Mouse (Mus musculus): ENCODE data around the gene Ppm1l. TPM values are rescaled to one million over a fixed set of nuclear protein-coding genes. Genes with fewer than 3 reads are reported as not detected.

The Ppm1l gene
- polyA plus RNA-seq, 1 experiment from 2014 or later: 24.4 TPM

DNA sequence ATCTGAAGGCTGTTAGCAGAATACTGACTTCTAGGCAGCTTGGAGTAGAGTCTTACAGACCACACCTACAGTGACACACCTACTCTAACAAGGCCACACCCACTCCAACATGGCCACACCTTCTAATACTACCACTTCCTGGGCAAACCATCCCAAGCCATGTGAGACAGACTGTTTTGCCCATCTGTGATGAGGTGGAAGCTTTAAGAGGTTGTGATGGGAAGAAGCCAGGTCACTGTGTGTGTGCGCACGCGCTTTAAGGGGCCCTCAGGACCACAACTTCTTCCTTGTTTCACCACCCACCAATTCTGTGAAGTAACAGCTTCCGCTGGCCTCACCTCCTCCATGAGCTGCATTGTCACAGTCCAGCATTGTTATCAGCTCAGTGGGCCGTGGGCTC, 112.7 kb downstream of the Ppm1l start:
- no peaks in the 10 kb centered on the region for H3K9me3 ChIP-seq (ENCODE audit: control insufficient read depth, low read length)
- no peak overlapping the region for H3K27ac ChIP-seq (ENCODE audit: low read length)
- H3K4me2 ChIP-seq (ENCODE audit: low read length): no peak overlapping the region
- H3K27me3 ChIP-seq (replicated peaks; ENCODE audit: control insufficient read depth, insufficient read depth, low read length): no peaks in the 10 kb centered on the region
- peaks cover 9% of the 10 kb centered on the region for H3K4me1 ChIP-seq (replicated peaks; ENCODE audit: control insufficient read depth, insufficient read depth, low read length)
- 86% methylated on average over 5 of the region's 5 CpGs for WGBS
- no peak for ATAC-seq
- H3K36me3 ChIP-seq (ENCODE audit: control insufficient read depth, insufficient read depth): no peaks in the 10 kb centered on the region
- H3K4me3 ChIP-seq (replicated peaks; ENCODE audit: low read length): no peak overlapping the region
- H3K9ac ChIP-seq (replicated peaks; ENCODE audit: low read depth, low read length): no peak overlapping the region

DNA sequence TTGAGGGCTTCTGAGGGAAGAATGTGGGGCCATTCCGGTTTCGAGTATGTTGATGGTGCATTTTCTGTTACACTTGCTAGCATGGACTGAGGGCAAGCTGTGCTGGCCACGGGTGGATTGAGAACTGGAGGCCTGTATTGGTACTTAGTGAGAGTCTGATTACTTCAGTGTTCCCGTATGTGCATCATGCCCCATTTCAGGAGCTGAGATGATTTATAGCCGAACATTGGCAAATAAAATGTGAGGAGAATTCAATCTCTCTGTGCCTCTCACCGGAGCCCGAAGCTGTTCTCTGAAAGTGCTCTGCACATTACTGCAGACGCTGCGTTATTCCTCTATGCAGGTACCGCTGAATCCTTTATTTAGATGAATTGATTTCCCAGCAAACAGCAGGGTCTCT, 116.9 kb downstream of the Ppm1l start:
- no peak overlapping the region for H3K4me2 ChIP-seq (ENCODE audit: low read length)
- H3K27me3 ChIP-seq (replicated peaks; ENCODE audit: control insufficient read depth, insufficient read depth, low read length): no peaks in the 10 kb centered on the region
- ATAC-seq: no peak
- no peak overlapping the region for H3K4me3 ChIP-seq (replicated peaks; ENCODE audit: low read length)
- WGBS: 88% methylated on average over 10 of the region's 10 CpGs
- peaks cover 5% of the 10 kb centered on the region for H3K4me1 ChIP-seq (replicated peaks; ENCODE audit: control insufficient read depth, insufficient read depth, low read length)
- no peak overlapping the region for H3K9ac ChIP-seq (replicated peaks; ENCODE audit: low read depth, low read length)
- H3K9me3 ChIP-seq (ENCODE audit: control insufficient read depth, low read length): no peaks in the 10 kb centered on the region
- no peak overlapping the region for H3K27ac ChIP-seq (ENCODE audit: low read length)
- no peaks in the 10 kb centered on the region for H3K36me3 ChIP-seq (ENCODE audit: control insufficient read depth, insufficient read depth)

DNA sequence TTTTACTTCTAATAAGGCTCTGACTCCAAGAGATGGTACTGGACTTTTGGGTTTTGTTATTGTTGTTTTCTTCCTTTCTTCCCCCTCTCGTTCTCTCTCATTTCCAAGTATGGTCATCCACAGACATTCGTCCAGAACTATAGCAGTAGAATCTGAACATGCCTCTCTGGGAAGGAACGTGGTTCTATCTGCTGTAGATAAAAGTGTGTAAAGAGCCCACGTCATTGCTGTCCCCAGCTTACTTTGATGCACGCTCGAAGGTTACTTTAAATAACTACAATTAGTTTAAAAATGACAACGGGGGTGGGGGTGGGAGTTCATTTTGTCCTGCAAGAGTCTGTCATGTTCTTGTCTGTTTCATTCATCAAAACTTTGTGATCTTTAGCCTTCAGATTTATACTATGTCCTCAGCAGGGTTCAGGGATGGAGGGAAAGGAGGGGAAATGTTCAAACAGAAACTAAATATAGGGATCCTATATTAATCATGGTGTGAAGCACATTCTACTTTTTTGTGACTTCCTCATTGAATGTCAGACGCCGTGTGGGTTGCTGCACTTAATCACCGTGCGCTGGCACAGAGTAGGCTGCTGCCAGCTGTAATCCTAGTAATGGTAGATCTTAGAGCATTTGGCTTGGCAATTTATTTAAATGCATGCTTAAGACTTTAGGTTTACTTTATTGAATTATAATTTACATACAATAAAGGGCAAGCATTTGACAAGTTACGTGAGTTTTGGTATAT, 122.3 kb downstream of the Ppm1l start:
- WGBS: 67% methylated on average over 12 of the region's 12 CpGs
- no peaks in the 10 kb centered on the region for H3K36me3 ChIP-seq (ENCODE audit: control insufficient read depth, insufficient read depth)
- H3K4me3 ChIP-seq (replicated peaks; ENCODE audit: low read length): no peak overlapping the region
- H3K9ac ChIP-seq (replicated peaks; ENCODE audit: low read depth, low read length): no peak overlapping the region
- no peaks in the 10 kb centered on the region for H3K27me3 ChIP-seq (replicated peaks; ENCODE audit: control insufficient read depth, insufficient read depth, low read length)
- H3K27ac ChIP-seq (ENCODE audit: low read length): no peak overlapping the region
- H3K4me2 ChIP-seq (ENCODE audit: low read length): no peak overlapping the region
- no peaks in the 10 kb centered on the region for H3K9me3 ChIP-seq (ENCODE audit: control insufficient read depth, low read length)
- H3K4me1 ChIP-seq (replicated peaks; ENCODE audit: control insufficient read depth, insufficient read depth, low read length): peaks cover 7% of the 10 kb centered on the region
- no peak for ATAC-seq

DNA sequence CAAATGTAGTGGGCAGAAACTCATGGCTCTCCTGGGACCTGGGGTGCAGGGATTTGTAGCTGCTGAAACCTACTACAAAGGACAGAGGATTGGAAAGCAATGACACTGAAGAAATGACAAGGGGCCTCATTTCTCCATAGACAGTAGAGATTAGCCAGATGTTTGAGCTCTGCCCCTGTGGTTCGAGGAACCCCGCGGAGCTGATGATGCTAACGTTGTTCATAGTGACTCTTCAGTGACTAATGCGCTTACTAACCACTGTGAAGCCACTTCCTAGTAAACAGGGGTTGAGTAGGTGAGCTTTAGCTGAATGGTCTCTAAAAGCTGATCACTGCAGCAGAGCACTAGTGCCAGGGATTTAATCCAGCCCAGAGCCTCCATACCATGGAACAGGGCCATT, 124.1 kb downstream of the Ppm1l start:
- no peak overlapping the region for H3K27ac ChIP-seq (ENCODE audit: low read length)
- H3K9me3 ChIP-seq (ENCODE audit: control insufficient read depth, low read length): no peaks in the 10 kb centered on the region
- no peak for ATAC-seq
- peaks cover 2% of the 10 kb centered on the region; the same call in 1 of the 2 replicates for H3K4me1 ChIP-seq (replicated peaks; ENCODE audit: control insufficient read depth, insufficient read depth, low read length)
- no peaks in the 10 kb centered on the region for H3K27me3 ChIP-seq (replicated peaks; ENCODE audit: control insufficient read depth, insufficient read depth, low read length)
- no peaks in the 10 kb centered on the region for H3K36me3 ChIP-seq (ENCODE audit: control insufficient read depth, insufficient read depth)
- no peak overlapping the region for H3K9ac ChIP-seq (replicated peaks; ENCODE audit: low read depth, low read length)
- no peak overlapping the region for H3K4me2 ChIP-seq (ENCODE audit: low read length)
- H3K4me3 ChIP-seq (replicated peaks; ENCODE audit: low read length): no peak overlapping the region
- 50% methylated on average over 5 of the region's 5 CpGs for WGBS

DNA sequence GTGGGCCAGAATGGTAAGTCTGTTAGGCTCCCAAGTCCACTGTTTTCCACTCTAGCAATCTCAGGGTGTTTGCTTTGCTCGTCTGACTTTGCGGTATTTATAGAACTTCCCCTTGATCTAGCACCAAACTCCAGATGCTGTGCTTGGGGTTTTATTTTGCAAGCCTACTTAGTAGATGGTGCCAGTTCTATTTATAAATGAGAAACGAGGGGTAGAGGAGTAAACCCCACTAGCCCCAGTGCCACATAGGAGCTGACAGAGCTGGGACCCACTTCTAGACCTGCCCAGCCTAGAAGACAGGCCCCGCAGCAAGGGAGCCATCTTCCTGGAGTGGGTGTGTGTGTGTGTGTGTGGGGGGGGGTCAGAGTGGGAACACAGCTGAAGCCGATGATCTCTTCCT, 130.3 kb downstream of the Ppm1l start:
- Histone ChIP-seq H3K4me3 (replicated peaks; ENCODE audit: low read length) (no peak overlapping the region), H3K27me3 (replicated peaks; ENCODE audit: control insufficient read depth, insufficient read depth, low read length) (no peaks in the 10 kb centered on the region), H3K27ac (ENCODE audit: low read length) (no peak overlapping the region), H3K4me1 (replicated peaks; ENCODE audit: control insufficient read depth, insufficient read depth, low read length) (0 out of 2 replicates have a peak, but pooled peaks cover 3% of the 10 kb centered on the region), H3K36me3 (ENCODE audit: control insufficient read depth, insufficient read depth) (no peaks in the 10 kb centered on the region), H3K9ac (replicated peaks; ENCODE audit: low read depth, low read length) (no peak overlapping the region), H3K9me3 (ENCODE audit: control insufficient read depth, low read length) (no peaks in the 10 kb centered on the region), H3K4me2 (ENCODE audit: low read length) (no peak overlapping the region)
- no peak for ATAC-seq
- WGBS: 84% methylated on average over 5 of the region's 5 CpGs

DNA sequence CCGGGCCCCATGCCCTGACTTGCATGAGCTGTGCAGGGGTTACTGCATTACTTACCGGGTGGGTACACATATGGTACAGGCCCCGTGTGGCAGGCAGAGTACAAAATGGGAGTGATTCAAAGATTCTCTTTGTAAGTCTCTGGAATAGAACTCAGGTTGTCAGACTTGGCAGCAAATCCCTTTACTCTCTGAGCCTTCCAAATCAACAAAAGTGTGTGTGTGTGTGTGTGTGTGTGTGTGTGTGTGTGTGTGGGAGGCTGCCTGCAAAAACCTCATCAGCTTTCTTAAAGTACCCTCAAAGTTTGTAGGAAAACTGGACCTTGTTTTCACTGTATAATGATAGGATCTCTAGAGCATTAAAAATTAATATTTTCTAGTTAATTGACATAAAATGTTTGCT, 132.4 kb downstream of the Ppm1l start:
- WGBS: 36% methylated on average over 3 of the region's 3 CpGs
- Histone ChIP-seq H3K9ac (replicated peaks; ENCODE audit: low read depth, low read length) (no peak overlapping the region), H3K27ac (ENCODE audit: low read length) (no peak overlapping the region), H3K9me3 (ENCODE audit: control insufficient read depth, low read length) (no peaks in the 10 kb centered on the region), H3K36me3 (ENCODE audit: control insufficient read depth, insufficient read depth) (no peaks in the 10 kb centered on the region), H3K4me2 (ENCODE audit: low read length) (no peak overlapping the region), H3K4me3 (replicated peaks; ENCODE audit: low read length) (no peak overlapping the region), H3K27me3 (replicated peaks; ENCODE audit: control insufficient read depth, insufficient read depth, low read length) (no peaks in the 10 kb centered on the region), H3K4me1 (replicated peaks; ENCODE audit: control insufficient read depth, insufficient read depth, low read length) (0 out of 2 replicates have a peak, but pooled peaks cover 3% of the 10 kb centered on the region)
- ATAC-seq: no peak

DNA sequence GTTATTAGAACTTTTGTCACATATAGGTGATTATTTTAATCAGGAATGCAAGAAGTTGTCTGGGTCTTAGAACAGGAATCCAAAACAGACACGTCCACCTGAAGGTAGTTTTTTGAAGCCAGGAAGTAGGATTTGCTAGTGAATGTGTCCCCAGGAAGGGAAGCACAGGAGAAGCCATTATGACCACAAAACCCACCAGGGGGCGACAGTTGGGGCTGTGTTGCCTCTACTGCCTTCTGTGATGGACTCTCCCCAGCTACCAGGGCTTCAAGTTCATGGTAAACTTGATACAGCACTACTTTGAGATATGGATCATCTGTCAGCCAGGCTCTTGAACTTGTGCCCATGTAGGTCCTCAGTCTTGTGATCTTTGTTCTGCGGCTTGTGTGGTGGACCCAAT, 137.7 kb downstream of the Ppm1l start:
- no peaks in the 10 kb centered on the region for H3K4me1 ChIP-seq (replicated peaks; ENCODE audit: control insufficient read depth, insufficient read depth, low read length)
- WGBS: 86% methylated on average over 3 of the region's 3 CpGs

DNA sequence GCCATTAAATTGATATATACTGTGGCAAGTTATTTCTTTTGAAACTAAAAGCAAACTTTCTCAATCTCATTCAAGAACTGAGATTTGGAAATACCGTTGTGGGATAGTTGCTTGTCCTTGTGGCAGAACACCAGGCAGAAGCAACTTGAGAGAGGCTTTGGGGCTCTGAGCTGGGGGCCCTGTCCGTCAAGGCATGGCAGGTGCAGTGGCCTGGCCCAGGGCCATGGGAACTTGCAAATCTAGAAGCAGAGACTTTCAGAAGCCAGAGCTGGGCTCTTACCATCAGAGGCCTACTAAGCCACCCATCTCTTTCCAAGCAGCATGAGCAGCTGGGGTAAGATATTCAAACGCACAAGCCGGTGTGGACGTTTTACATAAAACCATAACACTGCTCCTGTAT, 139.4 kb downstream of the Ppm1l start:
- Histone ChIP-seq H3K36me3 (ENCODE audit: control insufficient read depth, insufficient read depth) (no peaks in the 10 kb centered on the region), H3K27ac (ENCODE audit: low read length) (no peak overlapping the region), H3K4me1 (replicated peaks; ENCODE audit: control insufficient read depth, insufficient read depth, low read length) (no peaks in the 10 kb centered on the region), H3K27me3 (replicated peaks; ENCODE audit: control insufficient read depth, insufficient read depth, low read length) (no peaks in the 10 kb centered on the region), H3K9ac (replicated peaks; ENCODE audit: low read depth, low read length) (no peak overlapping the region), H3K4me3 (replicated peaks; ENCODE audit: low read length) (no peak overlapping the region), H3K9me3 (ENCODE audit: control insufficient read depth, low read length) (no peaks in the 10 kb centered on the region), H3K4me2 (ENCODE audit: low read length) (no peak overlapping the region)
- no peak for ATAC-seq
- WGBS: 78% methylated on average over 5 of the region's 5 CpGs

More for the DNA sequence above, 137.7 kb downstream of the Ppm1l start:
- H3K27ac ChIP-seq (ENCODE audit: low read length): no peak overlapping the region
- H3K9me3 ChIP-seq (ENCODE audit: control insufficient read depth, low read length): no peaks in the 10 kb centered on the region
- no peak overlapping the region for H3K4me3 ChIP-seq (replicated peaks; ENCODE audit: low read length)
- no peak overlapping the region for H3K9ac ChIP-seq (replicated peaks; ENCODE audit: low read depth, low read length)
- ATAC-seq: no peak
- no peaks in the 10 kb centered on the region for H3K36me3 ChIP-seq (ENCODE audit: control insufficient read depth, insufficient read depth)
- no peaks in the 10 kb centered on the region for H3K27me3 ChIP-seq (replicated peaks; ENCODE audit: control insufficient read depth, insufficient read depth, low read length)
- H3K4me2 ChIP-seq (ENCODE audit: low read length): no peak overlapping the region

DNA sequence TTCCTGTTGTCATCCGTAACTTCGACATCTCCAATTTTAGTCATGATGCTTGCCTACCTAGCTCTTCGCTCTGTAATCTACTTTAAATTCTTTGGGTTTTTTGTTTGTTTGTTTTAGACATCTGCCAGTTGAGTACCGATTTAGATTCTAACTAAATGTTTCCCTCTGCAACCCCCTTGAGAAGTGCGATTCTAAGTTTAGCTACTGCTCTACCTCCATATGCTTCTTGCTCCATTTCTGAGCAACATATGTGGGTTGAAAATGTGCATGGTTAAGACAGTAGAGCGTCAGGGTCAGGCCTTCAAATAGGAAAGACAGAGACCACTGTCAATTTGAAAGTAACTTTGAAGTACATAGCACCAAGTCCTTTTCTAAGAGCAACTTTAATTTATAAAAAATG, 142.1 kb downstream of the Ppm1l start:
- 82% methylated on average over 6 of the region's 6 CpGs for WGBS
- Histone ChIP-seq H3K4me3 (replicated peaks; ENCODE audit: low read length) (no peak overlapping the region), H3K27ac (ENCODE audit: low read length) (no peak overlapping the region), H3K4me1 (replicated peaks; ENCODE audit: control insufficient read depth, insufficient read depth, low read length) (no peaks in the 10 kb centered on the region), H3K4me2 (ENCODE audit: low read length) (no peak overlapping the region), H3K36me3 (ENCODE audit: control insufficient read depth, insufficient read depth) (no peaks in the 10 kb centered on the region), H3K27me3 (replicated peaks; ENCODE audit: control insufficient read depth, insufficient read depth, low read length) (no peaks in the 10 kb centered on the region), H3K9ac (replicated peaks; ENCODE audit: low read depth, low read length) (no peak overlapping the region), H3K9me3 (ENCODE audit: control insufficient read depth, low read length) (no peaks in the 10 kb centered on the region)
- ATAC-seq: no peak

DNA sequence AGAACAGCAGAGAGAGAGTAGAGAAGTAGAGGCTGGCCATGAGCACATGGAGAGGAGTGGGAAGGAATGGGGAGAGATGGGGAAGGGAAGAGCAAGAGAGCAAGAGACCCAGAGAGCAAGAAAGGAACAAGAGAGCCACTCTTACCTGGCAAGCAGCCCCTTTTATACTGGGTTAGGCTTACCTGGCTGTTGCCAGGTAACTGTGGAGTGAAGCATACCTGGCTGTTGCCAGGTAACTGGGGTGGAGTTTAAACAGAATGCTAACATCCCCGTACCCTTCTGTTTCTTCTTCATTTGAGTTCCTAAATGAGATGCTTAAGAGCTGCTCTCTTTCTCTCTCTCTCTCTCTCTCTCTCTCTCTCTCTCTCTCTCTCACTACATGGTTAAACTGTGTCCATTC, 145.3 kb downstream of the Ppm1l start:
- H3K9me3 ChIP-seq (ENCODE audit: control insufficient read depth, low read length): no peaks in the 10 kb centered on the region
- H3K4me1 ChIP-seq (replicated peaks; ENCODE audit: control insufficient read depth, insufficient read depth, low read length): no peaks in the 10 kb centered on the region
- no peak overlapping the region for H3K9ac ChIP-seq (replicated peaks; ENCODE audit: low read depth, low read length)
- no peak overlapping the region for H3K4me2 ChIP-seq (ENCODE audit: low read length)
- H3K27me3 ChIP-seq (replicated peaks; ENCODE audit: control insufficient read depth, insufficient read depth, low read length): no peaks in the 10 kb centered on the region
- no peaks in the 10 kb centered on the region for H3K36me3 ChIP-seq (ENCODE audit: control insufficient read depth, insufficient read depth)
- no peak overlapping the region for H3K27ac ChIP-seq (ENCODE audit: low read length)
- H3K4me3 ChIP-seq (replicated peaks; ENCODE audit: low read length): no peak overlapping the region
- ATAC-seq: no peak
- 52% methylated on average over 1 of the region's 1 CpGs for WGBS
